Mouse (Mus musculus) CD8-positive naive resting alpha-beta T cell, adult 2 months (primary cell): ENCODE results near the gene Cryaa.
"Not testable (repeated sequence)": the region's sequence is repeated elsewhere in the genome, so short reads cannot be mapped to it uniquely, and the experiment has no call there.

Source experiments
- DNase-seq, 2 experiments: peaks; one replicate each; pipeline ENCODE4 v3.0.0; 2022; ENCODE audit warnings: low read depth in 2 of 2, low spot score in 2 of 2

Gene Cryaa

GRCm38 (mm10) chr17:31658468-31659185 lies 19.0 kb upstream of the Cryaa start, which contains the start of gene U2af1:
TSS of gene U2af1 (minus strand) at chr17:31658892.
- DNase-seq = peak; percentile 97

- no peak for DNase-seq
These were observed 16.9 kb upstream of the Cryaa start for GRCm38 (mm10) chr17:31660661-31661250.

DNA sequence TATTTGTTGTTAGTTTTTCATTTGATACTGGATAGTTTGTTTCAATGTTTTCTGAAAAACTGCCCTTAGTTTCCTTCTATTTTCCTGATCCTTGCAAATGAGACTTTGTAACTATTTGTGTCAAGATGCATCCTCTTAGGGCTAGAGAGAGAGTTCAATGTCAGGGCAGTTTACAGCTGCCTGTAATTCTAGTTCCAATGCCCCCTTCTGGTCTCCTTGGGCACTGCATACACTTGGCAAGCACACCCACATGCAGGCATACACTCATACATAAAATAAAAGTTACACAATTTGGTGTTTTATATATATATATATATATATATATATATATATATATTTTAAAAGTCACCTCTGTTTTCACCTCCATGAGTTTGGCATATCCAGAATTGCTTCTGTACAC lies 14.8 kb upstream of the Cryaa start:
- peak in 1 of 2 experiments; percentile 28 for DNase-seq

GRCm38 (mm10) chr17:31664760-31665159 lies 12.8 kb upstream of the Cryaa start:
- peak; percentile 74 to 86 for DNase-seq

GRCm38 (mm10) chr17:31668306-31668705 lies 9.3 kb upstream of the Cryaa start:
- DNase-seq = no peak

- DNase-seq = no peak
These were observed 7.4 kb upstream of the Cryaa start for GRCm38 (mm10) chr17:31670163-31670562.

- DNase-seq = no peak
These were observed 5.9 kb upstream of the Cryaa start for GRCm38 (mm10) chr17:31671698-31672097.

- no peak for DNase-seq
These were observed 5.3 kb upstream of the Cryaa start for GRCm38 (mm10) chr17:31672279-31672678.

- no peak for DNase-seq
These were observed 3.2 kb upstream of the Cryaa start for GRCm38 (mm10) chr17:31674426-31674825.

GRCm38 (mm10) chr17:31680450-31680849 lies 2.8 kb downstream of the Cryaa start:
- DNase-seq = no peak

DNA sequence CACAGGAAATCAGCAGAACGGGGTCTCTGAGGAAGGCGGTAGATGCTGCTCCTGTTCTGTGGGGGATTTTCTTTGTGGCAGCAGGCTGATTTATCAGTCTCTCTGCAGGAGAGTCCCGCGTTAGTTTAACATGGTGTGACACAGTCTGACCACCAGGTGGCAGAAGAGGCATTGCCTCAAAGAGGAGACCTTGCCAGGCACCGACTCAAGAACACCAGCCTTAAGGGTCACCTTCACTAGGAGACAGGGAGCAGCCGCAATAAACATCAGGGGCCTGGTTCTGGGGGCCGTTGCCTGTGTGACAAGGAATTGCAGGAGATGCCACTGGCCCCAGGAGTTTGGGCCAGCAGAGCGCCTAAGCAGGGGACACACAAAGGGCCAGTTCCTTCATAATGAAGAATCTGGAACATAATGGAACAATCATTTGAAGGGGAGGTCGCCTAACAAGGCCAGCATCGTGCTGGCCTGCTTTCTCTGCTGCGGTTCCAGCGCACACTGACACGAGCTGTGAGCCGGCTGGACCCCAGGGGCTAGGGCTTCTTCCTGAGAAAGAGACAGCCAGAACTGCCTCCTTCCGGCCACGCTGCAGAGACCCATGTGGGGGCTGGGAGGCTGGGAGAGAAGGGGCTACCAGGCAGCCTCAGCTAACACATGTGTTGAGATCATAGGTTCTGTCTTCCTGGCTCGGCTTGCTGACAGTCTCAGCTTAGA lies 8.1 kb downstream of the Cryaa start:
- peak; percentile 81 to 84 for DNase-seq

- DNase-seq = no peak
These were observed 8.6 kb downstream of the Cryaa start for GRCm38 (mm10) chr17:31686225-31686564.

GRCm38 (mm10) chr17:31688112-31688511 lies 10.5 kb downstream of the Cryaa start:
- no peak for DNase-seq

DNA sequence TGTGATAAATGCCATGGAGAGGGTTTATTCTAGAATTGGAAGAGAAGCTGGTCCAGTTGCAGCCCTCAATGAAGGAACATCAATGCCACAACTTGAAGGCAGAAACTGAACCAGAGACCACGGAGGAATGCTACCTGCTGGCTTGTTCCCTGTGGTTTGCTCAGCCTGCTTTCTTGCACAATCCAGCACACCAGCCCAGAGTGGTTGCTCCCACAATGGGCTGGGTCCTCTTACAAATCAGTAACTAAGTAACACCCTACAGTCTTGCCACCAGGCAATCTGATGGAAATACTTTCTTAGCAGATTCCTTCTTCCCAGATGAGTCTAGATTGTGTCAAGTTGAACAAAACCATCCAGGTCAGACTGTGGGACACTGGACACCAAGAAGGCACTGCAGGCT lies 12.0 kb downstream of the Cryaa start:
- no peak for DNase-seq

GRCm38 (mm10) chr17:31692918-31693317 lies 15.3 kb downstream of the Cryaa start:
- DNase-seq = no peak

- DNase-seq = peak; percentile 86 to 87
These were observed 15.9 kb downstream of the Cryaa start for GRCm38 (mm10) chr17:31693330-31694022.

GRCm38 (mm10) chr17:31694023-31694376 lies 16.4 kb downstream of the Cryaa start:
- peak in 1 of 2 experiments; percentile 11 for DNase-seq

DNA sequence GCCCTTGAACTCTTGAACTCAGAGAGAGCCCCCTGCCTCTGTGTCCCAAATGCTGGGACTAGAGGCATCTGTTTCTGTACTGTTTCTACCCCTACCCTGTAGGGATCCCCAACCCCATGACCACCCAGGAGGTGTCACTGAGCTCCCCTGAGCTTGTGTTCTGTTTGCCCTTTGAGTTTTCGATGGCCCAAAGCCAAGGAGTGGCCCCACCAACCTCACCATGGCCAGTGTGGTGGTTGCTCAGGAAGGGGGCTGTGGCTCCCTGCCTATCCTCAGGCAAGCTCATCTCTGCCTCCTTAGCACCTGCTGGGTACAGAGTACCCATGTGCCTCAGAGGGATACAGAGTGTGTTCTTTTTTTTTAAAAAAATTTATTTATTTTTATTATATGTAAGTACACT lies 17.3 kb downstream of the Cryaa start:
- no peak for DNase-seq

DNA sequence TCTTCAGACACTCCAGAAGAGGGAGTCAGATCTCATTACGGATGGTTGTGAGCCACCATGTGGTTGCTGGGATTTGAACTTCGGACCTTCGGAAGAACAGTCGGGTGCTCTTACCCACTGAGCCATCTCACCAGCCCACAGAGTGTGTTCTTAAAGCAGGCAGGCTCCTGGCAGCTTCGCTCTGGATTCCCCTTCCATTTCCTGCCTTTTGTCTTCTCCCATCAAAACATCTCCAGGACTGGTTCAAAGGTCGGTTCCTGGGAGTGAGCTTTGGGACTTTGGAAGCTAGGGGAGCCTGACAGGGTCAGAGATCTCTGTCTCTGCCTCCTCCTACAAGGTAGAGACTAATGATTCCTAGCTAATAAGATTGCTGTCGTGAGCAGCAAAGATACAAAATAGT lies 17.7 kb downstream of the Cryaa start:
- not testable (repeated sequence) for DNase-seq

- DNase-seq = no peak
These were observed 20.7 kb downstream of the Cryaa start for GRCm38 (mm10) chr17:31698347-31698746.

GRCm38 (mm10) chr17:31703276-31703980 lies 25.8 kb downstream of the Cryaa start:
- DNase-seq = no peak
